In genomic region chr8:10007660-10008028, GRCm38 (mm10) we compare ENCODE assay signal across 9 mouse cellular contexts. TPM values are rescaled to one million over a fixed set of nuclear protein-coding genes. Genes with fewer than 3 reads are reported as not detected.
DNase-seq lines count a peak whose midpoint lies in the region; ATAC-seq and TF ChIP-seq lines count a peak whose summit lies in the region.
"Had no signal": no experiment of that assay in that cellular context is flagged by ENCODE, and none has a peak within 500 bp of the region (broad histone marks: within the 10 kb centered on the region; RNA-seq: fewer than 3 reads in every experiment).

No protein-coding gene starts in this region.

- H3K27ac ChIP-seq in kidney, embryonic 14.5 days (ENCODE audit: low read depth, low read length) = no peak overlapping the region
- H3K27ac ChIP-seq in embryonic facial prominence, embryonic 10.5 days (replicated peaks) = no peak overlapping the region
- no peak overlapping the region for H3K27ac ChIP-seq in hindbrain, embryonic 14.5 days
- H3K27ac ChIP-seq in midbrain, embryonic 14.5 days (replicated peaks; ENCODE audit: low read depth, low read length) = no peak overlapping the region
- no peak overlapping the region for H3K27ac ChIP-seq in thymus, adult 2 months (ENCODE audit: control insufficient read depth, insufficient read depth, low read length)

- no peak for TF ChIP-seq POLR2A in thymus, adult 2 months (IDR thresholded peaks at IDR 0.05; ENCODE audit: control insufficient read depth, extremely low read depth, insufficient read depth, low read length, poor library complexity)

- H3K36me3 ChIP-seq in kidney, embryonic 14.5 days (ENCODE audit: control insufficient read depth, insufficient read depth, low read length) = no peaks in the 10 kb centered on the region
- H3K36me3 ChIP-seq in embryonic facial prominence, embryonic 10.5 days (replicated peaks) = no peaks in the 10 kb centered on the region
- H3K36me3 ChIP-seq in hindbrain, embryonic 14.5 days (replicated peaks; ENCODE audit: control insufficient read depth, insufficient read depth) = no peaks in the 10 kb centered on the region
- H3K36me3 ChIP-seq in midbrain, embryonic 14.5 days (ENCODE audit: control insufficient read depth, insufficient read depth, low read length) = no peaks in the 10 kb centered on the region
- no peaks in the 10 kb centered on the region for H3K36me3 ChIP-seq in thymus, adult 2 months (ENCODE audit: control insufficient read depth, insufficient read depth, low read length)
- H3K36me3 ChIP-seq: G1E had no signal

- no peak for DNase-seq in kidney, postnatal 14 days
- DNase-seq in embryonic facial prominence, embryonic 10.5 days (ENCODE audit: low spot score) = no peak
- no peak for DNase-seq in hindbrain, embryonic 14.5 days (ENCODE audit: low spot score)
- DNase-seq in midbrain, embryonic 14.5 days = no peak
- DNase-seq in c-Kit-positive CD71-positive TER-119-positive erythroid progenitor cells, embryonic 14.5 days (ENCODE audit: low spot score) = no peak
- DNase-seq in thymus, adult 2 months = no peak
- DNase-seq in gastrocnemius, adult 18-20 months (ENCODE audit: low spot score) = no peak

- TF ChIP-seq CTCF in thymus, adult 2 months (IDR thresholded peaks at IDR 0.05; ENCODE audit: borderline replicate concordance, control insufficient read depth, extremely low read depth, insufficient read depth, low read length, poor library complexity) = no peak

- H3K9me3 ChIP-seq in kidney, embryonic 14.5 days (ENCODE audit: control insufficient read depth, low read length) = no peaks in the 10 kb centered on the region
- H3K9me3 ChIP-seq in embryonic facial prominence, embryonic 10.5 days = no peaks in the 10 kb centered on the region
- H3K9me3 ChIP-seq in hindbrain, embryonic 14.5 days (ENCODE audit: control insufficient read depth, low read length) = no peaks in the 10 kb centered on the region
- no peaks in the 10 kb centered on the region for H3K9me3 ChIP-seq in midbrain, embryonic 14.5 days (ENCODE audit: control insufficient read depth, low read length)
- H3K9me3 ChIP-seq: G1E had no signal

- H3K9ac ChIP-seq in kidney, embryonic 14.5 days (ENCODE audit: low read depth, low read length) = peak overlapping the region; percentile 47; the same call in 1 of the 2 replicates
- peak overlapping the region; percentile 42; the same call in 1 of the 2 replicates for H3K9ac ChIP-seq in hindbrain, embryonic 14.5 days
- peak overlapping the region; percentile 56 for H3K9ac ChIP-seq in midbrain, embryonic 14.5 days (replicated peaks; ENCODE audit: low read length)

- 41% methylated on average over 6 of the region's 6 CpGs for WGBS in kidney, embryonic 14.5 days
- WGBS in embryonic facial prominence, embryonic 10.5 days = 36% methylated on average over 6 of the region's 6 CpGs
- WGBS in hindbrain, embryonic 14.5 days = 36% methylated on average over 6 of the region's 6 CpGs
- WGBS in midbrain, embryonic 14.5 days = 33% methylated on average over 6 of the region's 6 CpGs
- WGBS in thymus, adult 2 months = 49% methylated on average over 6 of the region's 6 CpGs

- peak overlapping the region; percentile 85 for H3K4me2 ChIP-seq in kidney, embryonic 14.5 days (replicated peaks; ENCODE audit: low read depth, low read length)
- H3K4me2 ChIP-seq in hindbrain, embryonic 14.5 days (replicated peaks) = peak overlapping the region; percentile 56
- peak overlapping the region; percentile 56 for H3K4me2 ChIP-seq in midbrain, embryonic 14.5 days (ENCODE audit: low read length)

- H3K4me3 ChIP-seq in kidney, embryonic 14.5 days (ENCODE audit: low read length) = peak overlapping the region; percentile 41
- peak overlapping the region; percentile 65 for H3K4me3 ChIP-seq in embryonic facial prominence, embryonic 10.5 days
- H3K4me3 ChIP-seq in hindbrain, embryonic 14.5 days (replicated peaks; ENCODE audit: low read length) = peak overlapping the region; percentile 29
- H3K4me3 ChIP-seq in midbrain, embryonic 14.5 days (replicated peaks; ENCODE audit: low read depth, low read length) = peak overlapping the region; percentile 38
- H3K4me3 ChIP-seq in thymus, adult 2 months (ENCODE audit: control insufficient read depth, insufficient read depth, low read length) = no peak overlapping the region

- ATAC-seq in kidney, embryonic 14.5 days (ENCODE audit: low FRiP score, low TSS enrichment) = no peak
- ATAC-seq in hindbrain, embryonic 14.5 days (ENCODE audit: low FRiP score) = no peak
- ATAC-seq in midbrain, embryonic 14.5 days (ENCODE audit: low FRiP score, low TSS enrichment) = no peak

- no peaks in the 10 kb centered on the region for H3K27me3 ChIP-seq in kidney, embryonic 14.5 days (ENCODE audit: control insufficient read depth, insufficient read depth, low read length)
- peaks cover 19% of the 10 kb centered on the region for H3K27me3 ChIP-seq in embryonic facial prominence, embryonic 10.5 days (replicated peaks; ENCODE audit: low read depth, poor library complexity, severe bottlenecking)
- H3K27me3 ChIP-seq in hindbrain, embryonic 14.5 days (ENCODE audit: control insufficient read depth, insufficient read depth, low read length) = no peaks in the 10 kb centered on the region
- peaks cover 9% of the 10 kb centered on the region; the same call in 1 of the 2 replicates for H3K27me3 ChIP-seq in midbrain, embryonic 14.5 days (ENCODE audit: control insufficient read depth, insufficient read depth, low read length)
- no peaks in the 10 kb centered on the region; the same call in 1 of the 2 replicates for H3K27me3 ChIP-seq in thymus, adult 2 months (ENCODE audit: control insufficient read depth, insufficient read depth, low read length)

- peaks cover 8% of the 10 kb centered on the region; the same call in 1 of the 2 replicates for H3K4me1 ChIP-seq in kidney, embryonic 14.5 days (ENCODE audit: control insufficient read depth, insufficient read depth, low read length)
- peaks cover 10% of the 10 kb centered on the region for H3K4me1 ChIP-seq in embryonic facial prominence, embryonic 10.5 days
- H3K4me1 ChIP-seq in hindbrain, embryonic 14.5 days (replicated peaks; ENCODE audit: control insufficient read depth, insufficient read depth, low read length) = peaks cover 9% of the 10 kb centered on the region; the same call in 1 of the 2 replicates
- H3K4me1 ChIP-seq in midbrain, embryonic 14.5 days (ENCODE audit: control insufficient read depth, insufficient read depth, low read length) = peaks cover 12% of the 10 kb centered on the region; the same call in 1 of the 2 replicates
- no peaks in the 10 kb centered on the region for H3K4me1 ChIP-seq in thymus, adult 2 months (replicated peaks; ENCODE audit: control insufficient read depth, insufficient read depth, low read length)

RNA-seq across cellular contexts. Expression of gene Tnfsf13b, which starts 1.4 kb away (rescaled TPM):
- polyA plus RNA-seq in kidney, embryonic 14.5 days (2014; fragmentation: Nextera tagmentation; extraction: Ambion mirVana) = 6.7 and 8.0 TPM in 2 replicates
- polyA plus RNA-seq in embryonic facial prominence, embryonic 10.5 days (2016; fragmentation: Nextera tagmentation; extraction: Ambion mirVana) = 0.08 TPM in 1 of 2 replicates, not detected in the other
- 0.46 and 0.65 TPM in 2 replicates for polyA plus RNA-seq in hindbrain, embryonic 14.5 days (2014; fragmentation: Nextera tagmentation; extraction: Ambion mirVana)
- 0.12 and 0.18 TPM in 2 replicates for polyA plus RNA-seq in midbrain, embryonic 14.5 days (2014; fragmentation: Nextera tagmentation; extraction: Ambion mirVana)
- polyA plus RNA-seq in thymus, adult 2 months (2012; rRNA removed) = 1.5 and 1.7 TPM in 2 replicates
- 1 to 10 TPM in 1 of 2 experiments, under 1 TPM in 1; 0.76 to 1.0 TPM for total RNA-seq in gastrocnemius, adult 18-20 months (2021)
- polyA plus RNA-seq: G1E had no signal

RNA-seq across cellular contexts. Expression of gene Abhd13, which starts 30.1 kb away (rescaled TPM):
- 11.9 and 24.2 TPM in 2 replicates for polyA plus RNA-seq in kidney, embryonic 14.5 days (2014; fragmentation: Nextera tagmentation; extraction: Ambion mirVana)
- 13.8 and 14.4 TPM in 2 replicates for polyA plus RNA-seq in embryonic facial prominence, embryonic 10.5 days (2016; fragmentation: Nextera tagmentation; extraction: Ambion mirVana)
- polyA plus RNA-seq in hindbrain, embryonic 14.5 days (2014; fragmentation: Nextera tagmentation; extraction: Ambion mirVana) = 19.8 and 21.4 TPM in 2 replicates
- polyA plus RNA-seq in midbrain, embryonic 14.5 days (2014; fragmentation: Nextera tagmentation; extraction: Ambion mirVana) = 12.5 and 20.0 TPM in 2 replicates
- 10.5 and 10.9 TPM in 2 replicates for polyA plus RNA-seq in thymus, adult 2 months (2012; rRNA removed)
- 1 to 10 TPM; 6.3 to 6.4 TPM for total RNA-seq in gastrocnemius, adult 18-20 months (2021)

RNA-seq across cellular contexts. Expression of gene Lig4, which starts 30.2 kb away (rescaled TPM):
- polyA plus RNA-seq in kidney, embryonic 14.5 days (2014; fragmentation: Nextera tagmentation; extraction: Ambion mirVana) = 2.6 and 5.8 TPM in 2 replicates
- polyA plus RNA-seq in embryonic facial prominence, embryonic 10.5 days (2016; fragmentation: Nextera tagmentation; extraction: Ambion mirVana) = 8.8 and 9.4 TPM in 2 replicates
- polyA plus RNA-seq in hindbrain, embryonic 14.5 days (2014; fragmentation: Nextera tagmentation; extraction: Ambion mirVana) = 11.6 and 14.9 TPM in 2 replicates
- polyA plus RNA-seq in midbrain, embryonic 14.5 days (2014; fragmentation: Nextera tagmentation; extraction: Ambion mirVana) = 7.4 and 13.5 TPM in 2 replicates
- polyA plus RNA-seq in thymus, adult 2 months (2012; rRNA removed) = 16.0 and 18.3 TPM in 2 replicates
- total RNA-seq in gastrocnemius, adult 18-20 months (2021) = 1 to 10 TPM; 4.5 to 5.3 TPM
